Mouse (Mus musculus) cortical plate, adult 2 months (tissue): ENCODE data around the gene Prdx2. TPM values are rescaled to one million over a fixed set of nuclear protein-coding genes. Genes with fewer than 3 reads are reported as not detected.

Source experiments
- H3K27ac ChIP-seq: fragments of 200-500 bp; 2 replicates; pipeline ENCODE4 v1.5.1; 2012; ENCODE audit warnings: low read length, control low read depth, inconsistent platforms; ENCODE audit not compliant: insufficient read depth
- H3K4me1 ChIP-seq: fragments of 200-500 bp; 2 replicates; pipeline ENCODE4 v1.6.1; 2011; ENCODE audit warnings: low read length; ENCODE audit not compliant: control insufficient read depth, insufficient read depth
- H3K4me3 ChIP-seq: fragments of 200-500 bp; 2 replicates; pipeline ENCODE4 v1.5.1; 2011; ENCODE audit warnings: mild to moderate bottlenecking, low read length, control low read depth; ENCODE audit not compliant: insufficient read depth
- CTCF ChIP-seq: fragments of 200-500 bp; IDR thresholded peaks from 2 replicates; pipeline ENCODE4 v1.5.1; 2011; ENCODE audit warnings: mild to moderate bottlenecking, control low read depth, low read length; ENCODE audit not compliant: insufficient read depth; ENCODE audit errors: extremely low read depth
- POLR2A ChIP-seq: fragments of 200-500 bp; IDR thresholded peaks from 2 replicates; pipeline ENCODE4 v1.6.1; 2011; ENCODE audit warnings: mild to moderate bottlenecking, low read length, control low read depth; ENCODE audit not compliant: insufficient read depth; ENCODE audit errors: extremely low read depth
- polyA plus RNA-seq: library from polyadenylated mRNA; depleted of rRNA; stranded (reverse); fragments of >200 nt; gene quantifications from 2 replicates; pipeline ENCODE4 v1.2.3, GENCODE M21; 2012

Prdx2 gene
- polyA plus RNA-seq, 1 experiment = 287 TPM

DNA sequence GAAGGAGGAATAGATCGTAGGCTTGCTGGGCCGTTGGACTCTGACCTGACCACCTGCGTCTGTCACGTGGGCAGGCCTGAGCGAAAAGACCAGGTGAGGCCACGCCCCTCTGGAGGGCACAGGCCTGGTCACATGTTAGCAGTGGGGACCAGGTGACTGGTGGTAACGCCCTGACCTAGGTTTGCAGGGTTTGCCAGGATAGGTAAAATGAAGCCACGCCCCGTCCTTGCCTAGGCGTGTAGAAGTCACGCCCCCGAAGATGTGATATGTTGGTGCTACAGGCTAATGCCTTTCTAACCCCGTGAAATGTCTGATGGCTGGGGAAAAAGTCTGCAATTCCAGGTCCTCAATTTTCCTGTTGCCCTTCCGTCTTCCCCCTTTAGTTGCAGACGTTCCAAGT, 21.4 kb downstream of the Prdx2 start:
- H3K27ac ChIP-seq = no peak overlapping the region
- peak overlapping the region; percentile 43 for H3K4me3 ChIP-seq
- peaks cover 6% of the 10 kb centered on the region; the same call in 1 of the 2 replicates for H3K4me1 ChIP-seq
- no peak for TF ChIP-seq CTCF
- no peak for TF ChIP-seq POLR2A

DNA sequence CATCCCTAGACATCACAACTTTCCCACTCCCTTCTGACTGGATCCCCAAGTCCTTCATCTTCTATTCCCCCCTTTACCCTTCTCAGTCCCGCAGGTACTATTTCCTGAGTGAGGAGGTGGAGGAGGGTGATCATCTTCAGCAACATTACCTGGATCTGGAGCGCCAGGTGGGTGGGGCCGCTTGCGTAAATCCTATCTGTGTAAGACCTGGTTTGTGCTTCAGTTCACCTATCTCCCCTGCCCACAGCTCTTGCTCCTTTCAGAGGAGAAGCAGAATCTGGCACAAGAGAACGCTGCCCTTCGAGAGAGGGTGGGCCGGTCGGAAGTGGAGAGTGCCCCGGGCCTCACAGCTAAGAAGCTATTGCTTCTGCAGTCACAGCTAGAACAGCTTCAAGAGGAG, 25.0 kb downstream of the Prdx2 start:
- Histone ChIP-seq H3K27ac (no peak overlapping the region), H3K4me3 (no peak overlapping the region), H3K4me1 (0 out of 2 replicates have a peak, but pooled peaks cover 2% of the 10 kb centered on the region)
- TF ChIP-seq CTCF = no peak
- no peak for TF ChIP-seq POLR2A

GRCm38 (mm10) chr8:84995680-84996079, 26.3 kb downstream of the Prdx2 start:
- H3K27ac ChIP-seq = no peak overlapping the region
- TF ChIP-seq POLR2A = no peak
- TF ChIP-seq CTCF = no peak
- 0 out of 2 replicates have a peak, but pooled peaks cover 2% of the 10 kb centered on the region for H3K4me1 ChIP-seq
- H3K4me3 ChIP-seq = no peak overlapping the region

DNA sequence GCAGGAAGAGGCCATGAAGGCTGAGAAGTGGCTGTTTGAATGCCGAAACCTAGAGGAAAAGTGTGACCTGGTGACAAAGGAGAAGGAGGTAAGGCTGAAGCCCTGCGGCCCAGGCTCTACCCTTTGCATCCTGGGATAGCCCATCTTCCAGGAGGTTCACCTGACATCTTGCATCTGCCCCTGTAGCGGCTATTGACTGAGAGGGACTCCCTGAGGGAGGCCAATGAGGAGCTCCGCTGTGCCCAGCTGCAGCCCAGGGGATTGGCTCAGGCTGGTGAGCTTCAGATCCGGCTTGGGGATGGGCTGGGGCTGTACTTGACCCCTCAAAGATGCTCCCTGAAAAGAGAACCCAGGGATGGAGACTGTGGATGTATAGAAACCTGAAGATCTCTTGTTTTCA, 27.6 kb downstream of the Prdx2 start:
- Histone ChIP-seq H3K27ac (no peak overlapping the region), H3K4me3 (no peak overlapping the region), H3K4me1 (no peaks in the 10 kb centered on the region)
- TF ChIP-seq CTCF (no peak), POLR2A (no peak)

GRCm38 (mm10) chr8:84997649-84998295, 28.4 kb downstream of the Prdx2 start:
- TF ChIP-seq POLR2A (peak; percentile 15; the same call in 1 of the 2 replicates), CTCF (peak; percentile 94)

GRCm38 (mm10) chr8:85007686-85008085, 38.3 kb downstream of the Prdx2 start:
- Histone ChIP-seq H3K4me1 (no peaks in the 10 kb centered on the region), H3K27ac (no peak overlapping the region), H3K4me3 (no peak overlapping the region)
- TF ChIP-seq POLR2A = no peak
- no peak for TF ChIP-seq CTCF

More at GRCm38 (mm10) chr8:84997649-84998295, 28.4 kb downstream of the Prdx2 start:
- H3K4me1 ChIP-seq = no peaks in the 10 kb centered on the region
- no peak overlapping the region for H3K27ac ChIP-seq
- H3K4me3 ChIP-seq = no peak overlapping the region

- no peak overlapping the region for H3K27ac ChIP-seq
- TF ChIP-seq CTCF = no peak
- TF ChIP-seq POLR2A = no peak
- H3K4me1 ChIP-seq = no peaks in the 10 kb centered on the region
- H3K4me3 ChIP-seq = no peak overlapping the region
Observed at GRCm38 (mm10) chr8:85011242-85011641, 41.9 kb downstream of the Prdx2 start.

DNA sequence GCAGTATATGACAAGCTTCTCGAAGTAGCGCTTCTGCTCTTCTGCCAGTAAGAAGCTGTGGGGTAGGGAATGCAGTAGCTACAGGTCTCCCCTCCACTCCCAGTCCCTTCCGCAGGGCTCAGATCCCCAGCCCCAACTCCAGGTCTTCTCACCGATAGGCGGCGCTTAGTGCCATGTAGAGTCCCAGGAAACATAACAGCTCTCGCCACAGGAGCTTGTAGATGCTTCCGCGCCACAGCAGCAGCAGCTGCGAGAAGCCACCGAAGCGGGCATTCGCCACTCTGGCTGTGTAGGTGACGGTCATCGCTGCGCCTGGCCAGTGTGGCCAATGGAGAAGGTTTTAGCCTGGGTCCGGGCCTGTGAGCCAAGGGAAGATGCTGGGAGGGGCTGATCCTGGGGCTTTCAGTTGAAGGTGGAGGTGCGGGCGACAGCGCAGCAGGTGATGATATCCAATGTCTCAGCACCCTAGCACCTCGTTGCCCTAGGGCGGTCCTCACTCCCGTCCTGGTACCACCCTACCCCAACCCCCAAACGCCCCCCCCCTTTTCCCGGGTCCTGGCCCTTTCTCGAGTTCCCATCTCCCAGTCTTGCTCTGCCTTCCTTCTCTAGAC, 43.9 kb downstream of the Prdx2 start:
- peak; percentile 59; the same call in 1 of the 2 replicates for TF ChIP-seq POLR2A
- TF ChIP-seq CTCF = peak; percentile 62
- Histone ChIP-seq H3K4me1 (no peaks in the 10 kb centered on the region), H3K27ac (no peak overlapping the region), H3K4me3 (peak overlapping the region; percentile 27)

- H3K4me3 ChIP-seq = peak within 1 kb of the TSS; percentile 27
- H3K4me1 ChIP-seq = no peaks in the 10 kb centered on the region
- no peak within 1 kb of the TSS for H3K27ac ChIP-seq
- TF ChIP-seq CTCF (no peak), POLR2A (no peak)
Observed at GRCm38 (mm10) chr8:85014431-85014830, 45.0 kb downstream of the Prdx2 start, which contains the start of gene Best2. TSS of gene Best2 (minus strand) at chr8:85014531.

DNA sequence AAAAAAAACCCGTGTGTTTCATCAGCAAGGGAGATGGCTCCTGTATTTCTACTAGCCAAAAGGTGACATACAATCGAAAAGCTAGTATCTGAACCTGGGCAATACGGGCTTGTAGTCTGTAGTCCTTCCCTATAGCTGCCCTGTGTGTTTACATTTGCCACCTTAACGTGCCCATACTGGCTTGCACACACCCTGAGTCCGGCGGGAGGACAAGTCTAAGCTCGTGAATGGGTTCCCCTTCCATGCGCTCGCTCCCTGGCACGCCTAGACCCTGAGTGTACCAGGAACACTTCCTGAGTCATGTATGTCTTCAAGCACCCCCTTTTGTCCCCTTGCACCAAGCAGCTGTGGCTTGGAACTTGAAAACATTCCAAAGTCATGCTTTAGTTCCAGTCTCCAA, 47.3 kb downstream of the Prdx2 start:
- no peak overlapping the region for H3K4me3 ChIP-seq
- TF ChIP-seq CTCF = no peak
- TF ChIP-seq POLR2A = no peak

More for the DNA sequence above, 47.3 kb downstream of the Prdx2 start:
- Histone ChIP-seq H3K27ac (no peak overlapping the region), H3K4me1 (no peaks in the 10 kb centered on the region)
